14 mouse cellular contexts compared by ENCODE assay signal in the genomic region with DNA sequence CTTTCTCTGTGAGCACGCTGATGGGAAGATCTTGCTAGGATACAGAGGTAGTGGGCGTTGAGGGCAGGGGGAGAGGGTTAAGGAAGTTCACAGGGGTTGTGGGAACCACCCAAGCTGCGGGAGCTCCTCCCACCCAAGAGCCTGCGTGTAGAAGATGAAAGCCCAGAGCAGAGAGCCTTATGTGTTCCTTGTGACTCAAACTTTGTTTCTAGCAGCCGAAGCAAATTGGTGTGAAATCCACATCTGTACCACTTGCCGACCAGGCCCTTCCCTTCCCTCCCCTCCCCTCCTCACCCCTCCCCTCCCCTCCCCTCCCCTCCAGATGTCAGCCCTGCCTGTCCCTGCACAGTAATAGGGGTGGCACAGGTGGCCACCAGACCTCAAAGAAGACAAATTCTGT. TPM values are rescaled to one million over a fixed set of nuclear protein-coding genes. Genes with fewer than 3 reads are reported as not detected.
A peak's percentile ranks its signal among the peaks of the same experiment; 100 is the strongest.
DNase-seq lines count a peak whose midpoint lies in the region; ATAC-seq and TF ChIP-seq lines count a peak whose summit lies in the region.
"Had no signal": no experiment of that assay in that cellular context is flagged by ENCODE, and none has a peak within 500 bp of the region (broad histone marks: within the 10 kb centered on the region; RNA-seq: fewer than 3 reads in every experiment).

No protein-coding gene starts in this region.

- WGBS in lung, postnatal 0 days: 23% methylated on average over 6 of the region's 6 CpGs
- 11% methylated on average over 6 of the region's 6 CpGs for whole genome bisulfite sequencing in embryonic facial prominence, embryonic 12.5 days
- WGBS in limb, embryonic 14.5 days: 2% methylated on average over 6 of the region's 6 CpGs

- no peaks in the 10 kb centered on the region for H3K9me3 ChIP-seq in lung, postnatal 0 days (ENCODE audit: low read length)
- no peaks in the 10 kb centered on the region for H3K9me3 ChIP-seq in embryonic facial prominence, embryonic 12.5 days
- no peaks in the 10 kb centered on the region for H3K9me3 ChIP-seq in limb, embryonic 14.5 days (ENCODE audit: control insufficient read depth, low read length)

- no peak overlapping the region for H3K9ac ChIP-seq in lung, postnatal 0 days (replicated peaks; ENCODE audit: low read depth)
- H3K9ac ChIP-seq in embryonic facial prominence, embryonic 12.5 days: no peak overlapping the region
- no peak overlapping the region for H3K9ac ChIP-seq in limb, embryonic 14.5 days (ENCODE audit: low read depth, low read length, severe bottlenecking)

- TF ChIP-seq CTCF in lung, postnatal 0 days (IDR thresholded peaks at IDR 0.05): no peak

- no peak for ATAC-seq in lung, postnatal 0 days
- peak; percentile 37 for ATAC-seq in CD4-positive, CD25-positive, alpha-beta regulatory T cell, adult 4 months
- 0 out of 2 replicates have a peak, but pooled peaks have one; percentile 24 for ATAC-seq in embryonic facial prominence, embryonic 12.5 days (ENCODE audit: insufficient number of reproducible peaks, insufficient read depth, low FRiP score, low TSS enrichment)
- peak; percentile 51 for ATAC-seq in limb, embryonic 14.5 days (ENCODE audit: low FRiP score, low read depth)
- ATAC-seq: Patski had no signal

- no peak overlapping the region for H3K4me2 ChIP-seq in lung, postnatal 0 days (replicated peaks; ENCODE audit: low read depth, low read length)
- H3K4me2 ChIP-seq in embryonic facial prominence, embryonic 12.5 days (replicated peaks): no peak overlapping the region
- H3K4me2 ChIP-seq in limb, embryonic 14.5 days (replicated peaks; ENCODE audit: low read depth, low read length, severe bottlenecking): no peak overlapping the region

- TF ChIP-seq POLR2A in limb, embryonic 14.5 days (IDR thresholded peaks at IDR 0.05; ENCODE audit: borderline replicate concordance, extremely low read depth, insufficient read depth, insufficient read length): no peak

- no peak overlapping the region for H3K27ac ChIP-seq in lung, postnatal 0 days (ENCODE audit: low read length)
- peak overlapping the region; percentile 76 for H3K27ac ChIP-seq in embryonic facial prominence, embryonic 12.5 days
- peak overlapping the region; percentile 52; the same call in 1 of the 2 replicates for H3K27ac ChIP-seq in limb, embryonic 14.5 days (replicated peaks; ENCODE audit: low read depth, low read length)
- H3K27ac ChIP-seq: macrophage had no signal

- H3K4me1 ChIP-seq in lung, postnatal 0 days (ENCODE audit: insufficient read depth, low read depth, low read length): peaks cover 4% of the 10 kb centered on the region; the same call in 1 of the 2 replicates
- peaks cover 29% of the 10 kb centered on the region for H3K4me1 ChIP-seq in embryonic facial prominence, embryonic 12.5 days
- H3K4me1 ChIP-seq in limb, embryonic 14.5 days (ENCODE audit: control insufficient read depth, insufficient read depth, low read length): peaks cover 4% of the 10 kb centered on the region; the same call in 1 of the 2 replicates

- DNase-seq in lung, postnatal 0 days (ENCODE audit: low spot score): peak; percentile 5
- no peak for DNase-seq in lung, postnatal 10 days
- DNase-seq in limb, embryonic 14.5 days (ENCODE audit: low spot score): no peak
- no peak for DNase-seq in cerebellum, adult 11 months
- no peak for DNase-seq in kidney, adult 8-10 months
- no peak for DNase-seq in urinary bladder, postnatal 25 days (ENCODE audit: low spot score)
- DNase-seq: adrenal gland, adult 8-10 months; cerebellum, postnatal 36 days; kidney, adult 18-20 months had no signal

- no peak for TF ChIP-seq EP300 in lung, postnatal 0 days (IDR thresholded peaks at IDR 0.05)

- H3K27me3 ChIP-seq in lung, postnatal 0 days (replicated peaks; ENCODE audit: insufficient read depth, low read length): peaks cover 9% of the 10 kb centered on the region; the same call in 1 of the 2 replicates
- H3K27me3 ChIP-seq in embryonic facial prominence, embryonic 12.5 days: peaks cover 19% of the 10 kb centered on the region
- H3K27me3 ChIP-seq in limb, embryonic 14.5 days (ENCODE audit: control insufficient read depth, insufficient read depth, low read length): peaks cover 12% of the 10 kb centered on the region; the same call in 1 of the 2 replicates
- H3K27me3 ChIP-seq: Patski had no signal

- H3K4me3 ChIP-seq in lung, postnatal 0 days (ENCODE audit: low read depth, low read length): no peak overlapping the region
- H3K4me3 ChIP-seq in embryonic facial prominence, embryonic 12.5 days: no peak overlapping the region
- H3K4me3 ChIP-seq in limb, embryonic 14.5 days (replicated peaks; ENCODE audit: low read length): no peak overlapping the region

- no peaks in the 10 kb centered on the region for H3K36me3 ChIP-seq in lung, postnatal 0 days (ENCODE audit: insufficient read depth, low read length)
- H3K36me3 ChIP-seq in embryonic facial prominence, embryonic 12.5 days: no peaks in the 10 kb centered on the region
- H3K36me3 ChIP-seq in limb, embryonic 14.5 days (ENCODE audit: control insufficient read depth, insufficient read depth, low read length): no peaks in the 10 kb centered on the region

RNA-seq across cellular contexts. Expression of a gene that starts 0.9 kb away (rescaled TPM):
- polyA plus RNA-seq in lung, postnatal 0 days (2015; fragmentation: Nextera tagmentation; extraction: Ambion mirVana): 1.0 and 2.0 TPM in 2 replicates
- polyA plus RNA-seq in CD4-positive, CD25-positive, alpha-beta regulatory T cell, adult 4 months (2017; shearing (Covaris generic)): under 1 TPM in 1 of 2 experiments, not detected in 1; 0.30 TPM
- 2.9 and 3.1 TPM in 2 replicates for polyA plus RNA-seq in embryonic facial prominence, embryonic 12.5 days (2016; fragmentation: Nextera tagmentation; extraction: Ambion mirVana)
- 1.7 and 2.8 TPM in 2 replicates for polyA plus RNA-seq in limb, embryonic 14.5 days (2012; rRNA removed)
- 0.46 and 0.92 TPM in 2 replicates for polyA plus RNA-seq in limb, embryonic 14.5 days (2014; fragmentation: Nextera tagmentation; extraction: Ambion mirVana)
- polyA plus RNA-seq: macrophage had no signal

RNA-seq across cellular contexts. Expression of a gene that starts 4.5 kb away (rescaled TPM):
- 1.5 and 2.4 TPM in 2 replicates for polyA plus RNA-seq in lung, postnatal 0 days (2015; fragmentation: Nextera tagmentation; extraction: Ambion mirVana)
- 1 to 10 TPM; 1.2 to 1.3 TPM for polyA plus RNA-seq in CD4-positive, CD25-positive, alpha-beta regulatory T cell, adult 4 months (2017; shearing (Covaris generic))
- polyA plus RNA-seq in embryonic facial prominence, embryonic 12.5 days (2016; fragmentation: Nextera tagmentation; extraction: Ambion mirVana): 11.5 and 14.1 TPM in 2 replicates
- 34.1 and 46.4 TPM in 2 replicates for polyA plus RNA-seq in limb, embryonic 14.5 days (2012; rRNA removed)
- 9.5 and 10.6 TPM in 2 replicates for polyA plus RNA-seq in limb, embryonic 14.5 days (2014; fragmentation: Nextera tagmentation; extraction: Ambion mirVana)

RNA-seq across cellular contexts. Expression of a gene that starts 9.8 kb away (rescaled TPM):
- 6.8 and 9.4 TPM in 2 replicates for polyA plus RNA-seq in lung, postnatal 0 days (2015; fragmentation: Nextera tagmentation; extraction: Ambion mirVana)
- polyA plus RNA-seq in CD4-positive, CD25-positive, alpha-beta regulatory T cell, adult 4 months (2017; shearing (Covaris generic)): 1 to 10 TPM; 7.4 to 8.8 TPM
- 6.9 and 11.5 TPM in 2 replicates for polyA plus RNA-seq in embryonic facial prominence, embryonic 12.5 days (2016; fragmentation: Nextera tagmentation; extraction: Ambion mirVana)
- polyA plus RNA-seq in limb, embryonic 14.5 days (2012; rRNA removed): 15.1 and 16.8 TPM in 2 replicates
- polyA plus RNA-seq in limb, embryonic 14.5 days (2014; fragmentation: Nextera tagmentation; extraction: Ambion mirVana): 7.0 and 8.9 TPM in 2 replicates

RNA-seq across cellular contexts. Expression of a gene that starts 11.3 kb away (rescaled TPM):
- polyA plus RNA-seq in lung, postnatal 0 days (2015; fragmentation: Nextera tagmentation; extraction: Ambion mirVana): 2.4 TPM in 2 replicates
- polyA plus RNA-seq in CD4-positive, CD25-positive, alpha-beta regulatory T cell, adult 4 months (2017; shearing (Covaris generic)): not detected
- 0.67 and 0.73 TPM in 2 replicates for polyA plus RNA-seq in embryonic facial prominence, embryonic 12.5 days (2016; fragmentation: Nextera tagmentation; extraction: Ambion mirVana)
- 1.3 and 2.1 TPM in 2 replicates for polyA plus RNA-seq in limb, embryonic 14.5 days (2012; rRNA removed)
- polyA plus RNA-seq in limb, embryonic 14.5 days (2014; fragmentation: Nextera tagmentation; extraction: Ambion mirVana): 0.59 and 0.86 TPM in 2 replicates
- polyA plus RNA-seq: liver, embryonic 16.5 days; macrophage had no signal

RNA-seq across cellular contexts. Expression of a gene that starts 20.2 kb away (rescaled TPM):
- polyA plus RNA-seq in lung, postnatal 0 days (2015; fragmentation: Nextera tagmentation; extraction: Ambion mirVana): 720 and 782 TPM in 2 replicates
- 1,000 to 10,000 TPM; 2,369 to 2,427 TPM for polyA plus RNA-seq in CD4-positive, CD25-positive, alpha-beta regulatory T cell, adult 4 months (2017; shearing (Covaris generic))
- polyA plus RNA-seq in embryonic facial prominence, embryonic 12.5 days (2016; fragmentation: Nextera tagmentation; extraction: Ambion mirVana): 926 and 973 TPM in 2 replicates
- polyA plus RNA-seq in limb, embryonic 14.5 days (2012; rRNA removed): 1,056 and 1,196 TPM in 2 replicates
- polyA plus RNA-seq in limb, embryonic 14.5 days (2014; fragmentation: Nextera tagmentation; extraction: Ambion mirVana): 1,210 and 1,246 TPM in 2 replicates
